Mouse (Mus musculus) lung, adult 2 months (tissue): ENCODE measurements around the gene Gtf2h1. TPM values are rescaled to one million over a fixed set of nuclear protein-coding genes. Genes with fewer than 3 reads are reported as not detected.
"Not testable (repeated sequence)": the region's sequence is repeated elsewhere in the genome, so short reads cannot be mapped to it uniquely, and the experiment has no call there.

Experiments used
- DNase-seq: peaks from one replicate; pipeline ENCODE4 v3.0.0; 2022
- H3K4me1 ChIP-seq: fragments of 200-500 bp; 2 replicates; pipeline ENCODE4 v1.6.1; 2011; ENCODE audit warnings: low read length; ENCODE audit not compliant: control insufficient read depth, insufficient read depth
- H3K4me3 ChIP-seq: fragments of 200-500 bp; replicated peaks from 2 replicates; pipeline ENCODE3; 2011; ENCODE audit warnings: low read depth, mild to moderate bottlenecking, control low read depth, low read length; ENCODE audit errors: extremely low read depth
- CTCF ChIP-seq: fragments of 200-500 bp; IDR thresholded peaks from 2 replicates; pipeline ENCODE4 v1.5.1; 2011; ENCODE audit warnings: mild to moderate bottlenecking, low read length, control low read depth; ENCODE audit not compliant: insufficient read depth
- POLR2A ChIP-seq: fragments of 200-500 bp; IDR thresholded peaks from 2 replicates; pipeline ENCODE4 v1.6.1; 2011; ENCODE audit warnings: low read depth, mild to moderate bottlenecking, control low read depth, low read length, borderline replicate concordance; ENCODE audit errors: extremely low read depth
- WGBS: fragments of 180-500 bp; shearing (Covaris S2); methylation state at CpG from one replicate; pipeline ENCODE4 v1.1.7; 2018; 5-methylcytosine and 5-hydroxymethylcytosine counted together
- polyA plus RNA-seq: library from polyadenylated mRNA; depleted of rRNA; stranded (reverse); fragments of >200 nt; gene quantifications from 2 replicates; pipeline ENCODE4 v1.2.3, GENCODE M21; 2012

The Gtf2h1 gene
- polyA plus RNA-seq, 1 experiment, result 7.4 TPM

- no peak for TF ChIP-seq POLR2A
- TF ChIP-seq CTCF, result no peak
- H3K4me3 ChIP-seq, result no peak overlapping the region
- DNase-seq, result no peak
- WGBS, result 61% methylated on average over 5 of the region's 5 CpGs
- peaks cover 2% of the 10 kb centered on the region; the same call in 1 of the 2 replicates for H3K4me1 ChIP-seq
Observed at GRCm38 (mm10) chr7:46789177-46789849, 6.6 kb upstream of the Gtf2h1 start.

DNA sequence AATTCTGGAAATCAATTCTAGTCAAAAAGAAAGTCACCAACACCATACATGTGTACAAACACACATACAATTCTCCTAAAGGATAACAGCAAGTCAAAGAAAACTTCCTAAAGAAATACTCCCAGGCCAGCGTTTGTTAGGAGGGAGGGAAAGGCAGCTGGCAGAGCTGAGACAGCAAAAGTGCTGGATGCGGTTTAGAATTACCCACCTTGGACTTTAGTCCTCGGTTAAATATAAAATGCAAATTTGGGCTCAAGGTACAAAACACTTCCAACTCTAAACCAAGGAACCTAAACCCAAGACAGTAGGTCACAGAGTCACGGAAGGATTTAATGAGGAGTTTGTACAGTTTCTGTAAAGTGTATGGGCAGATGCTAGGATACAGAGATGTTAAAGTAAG is 2.0 kb upstream of the Gtf2h1 start:
- Histone ChIP-seq H3K4me3 (no peak overlapping the region), H3K4me1 (peaks cover 12% of the 10 kb centered on the region)
- WGBS, result 87% methylated on average over 4 of the region's 4 CpGs
- TF ChIP-seq CTCF (no peak), POLR2A (no peak)
- DNase-seq, result no peak

DNA sequence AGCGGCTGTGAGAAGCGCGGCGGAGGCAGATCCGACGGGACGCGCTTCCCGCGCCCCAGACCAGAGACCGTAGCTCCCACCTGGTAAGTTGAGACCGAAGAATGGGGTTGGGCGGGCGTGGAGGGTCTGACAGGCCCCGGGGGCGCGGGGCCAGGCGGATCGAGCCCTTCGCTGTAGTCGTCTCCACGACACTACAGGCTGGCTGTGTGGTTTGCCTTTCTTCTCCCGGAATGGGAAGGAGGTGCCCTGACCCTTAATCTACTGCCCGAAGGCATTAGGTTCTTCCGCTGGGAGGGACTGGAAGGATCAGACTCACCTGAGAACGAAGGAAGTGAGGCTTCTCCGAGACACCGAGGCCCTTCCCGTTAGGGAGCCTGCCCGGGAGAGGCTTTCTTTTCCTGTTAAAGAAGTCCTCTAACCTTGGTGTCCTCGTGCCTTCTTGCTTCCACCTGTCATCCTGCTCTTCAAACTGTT is 340 bp downstream of the Gtf2h1 start:
- peaks cover 9% of the 10 kb centered on the region for H3K4me1 ChIP-seq
- DNase-seq, result no peak
- TF ChIP-seq POLR2A (no peak), CTCF (no peak)
- WGBS, result under 1% methylated on average over 31 of the region's 31 CpGs
- H3K4me3 ChIP-seq, result peak overlapping the region; percentile 94

GRCm38 (mm10) chr7:46796779-46797178 is 876 bp downstream of the Gtf2h1 start:
- 34% methylated on average over 6 of the region's 6 CpGs for WGBS
- Histone ChIP-seq H3K4me3 (peak overlapping the region; percentile 6), H3K4me1 (peaks cover 9% of the 10 kb centered on the region)
- TF ChIP-seq POLR2A (no peak), CTCF (no peak)
- no peak for DNase-seq

GRCm38 (mm10) chr7:46810325-46810724 is 14.4 kb downstream of the Gtf2h1 start:
- Histone ChIP-seq H3K4me1 (no peaks in the 10 kb centered on the region), H3K4me3 (no peak overlapping the region)
- DNase-seq, result no peak
- TF ChIP-seq CTCF (no peak), POLR2A (no peak)
- WGBS, result 91% methylated on average over 6 of the region's 6 CpGs

- DNase-seq, result no peak
- 80% methylated on average over 4 of the region's 4 CpGs for WGBS
- H3K4me1 ChIP-seq, result no peaks in the 10 kb centered on the region
- TF ChIP-seq CTCF (no peak), POLR2A (no peak)
- no peak overlapping the region for H3K4me3 ChIP-seq
Observed at GRCm38 (mm10) chr7:46814012-46814411, 18.1 kb downstream of the Gtf2h1 start.

GRCm38 (mm10) chr7:46820876-46821632 is 25.2 kb downstream of the Gtf2h1 start:
- WGBS, result 79% methylated on average over 15 of the region's 15 CpGs
- not testable (repeated sequence) for DNase-seq, H3K4me3 ChIP-seq

DNA sequence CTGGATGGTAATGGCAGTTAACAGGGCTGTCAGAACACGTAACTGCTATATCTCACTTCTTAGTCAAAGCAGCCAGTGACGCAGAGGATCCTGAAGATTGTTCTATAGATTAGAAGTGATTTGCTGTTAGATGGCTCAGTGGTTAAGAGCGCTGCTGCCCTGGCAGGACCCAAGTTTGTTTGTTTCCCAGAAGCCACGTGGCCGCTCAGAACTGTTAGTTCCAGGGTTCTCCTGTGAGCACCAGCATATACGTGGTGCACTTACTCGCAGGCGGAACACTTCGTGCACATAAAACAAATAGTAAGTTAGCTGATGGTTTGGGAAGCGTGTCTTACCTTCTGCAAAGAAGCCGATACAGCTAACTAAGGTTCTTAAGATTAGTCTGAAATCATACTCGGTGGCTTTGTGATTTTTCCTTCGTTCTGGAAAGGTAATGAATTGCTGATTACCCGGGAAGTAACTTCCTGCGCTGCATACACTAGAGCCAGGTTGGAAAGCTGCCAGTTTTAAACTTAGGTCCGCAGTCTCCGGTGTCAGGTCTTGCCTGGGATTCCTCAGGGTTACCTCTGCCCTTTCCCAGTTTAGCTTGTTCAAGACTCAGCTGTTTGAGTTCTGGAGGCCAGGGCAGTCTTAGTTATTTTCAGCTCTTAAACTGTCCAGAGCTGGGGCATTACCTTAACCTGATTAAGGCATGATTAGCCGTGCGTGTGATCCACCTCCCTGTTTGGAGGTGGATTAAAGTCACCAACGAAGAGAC is 31.3 kb downstream of the Gtf2h1 start:
- Histone ChIP-seq H3K4me1 (peaks cover 9% of the 10 kb centered on the region), H3K4me3 (no peak overlapping the region)
- TF ChIP-seq CTCF (no peak), POLR2A (no peak)
- 37% methylated on average over 20 of the region's 20 CpGs for WGBS
- no peak for DNase-seq

More at GRCm38 (mm10) chr7:46820876-46821632, 25.2 kb downstream of the Gtf2h1 start:
- H3K4me1 ChIP-seq, result not testable (repeated sequence)

GRCm38 (mm10) chr7:46827803-46828184 is 31.9 kb downstream of the Gtf2h1 start:
- no peak for TF ChIP-seq POLR2A
- no peak for TF ChIP-seq CTCF
- no peak for DNase-seq
- no peak overlapping the region for H3K4me3 ChIP-seq
- peaks cover 12% of the 10 kb centered on the region for H3K4me1 ChIP-seq
- WGBS, result 83% methylated on average over 2 of the region's 2 CpGs
